Mouse (Mus musculus) intestine, postnatal 0 days (tissue): ENCODE data around the gene Pde5a. TPM values are rescaled to one million over a fixed set of nuclear protein-coding genes. Genes with fewer than 3 reads are reported as not detected.

Experiments used
- ATAC-seq: fragments of 200-750 bp; cut with Nextera tagmentation; 2 replicates; pipeline ENCODE4 v1.8.0; 2017; ENCODE audit warnings: mild to moderate bottlenecking, moderate TSS enrichment, moderate library complexity
- H3K27ac ChIP-seq: fragments of 300-500 bp; sonication (generic); 2 replicates; pipeline ENCODE4 v1.5.1; 2014; ENCODE audit warnings: mild to moderate bottlenecking, low read depth, low read length, moderate library complexity
- H3K27me3 ChIP-seq: fragments of 300-500 bp; sonication (generic); replicated peaks from 2 replicates; pipeline ENCODE4 v1.6.1; 2014; ENCODE audit warnings: low read length, mixed read lengths; ENCODE audit not compliant: control insufficient read depth, insufficient read depth
- H3K36me3 ChIP-seq: fragments of 300-500 bp; sonication (generic); 2 replicates; pipeline ENCODE4 v1.6.1; 2014; ENCODE audit warnings: mild to moderate bottlenecking, moderate library complexity; ENCODE audit not compliant: control insufficient read depth, insufficient read depth
- H3K4me1 ChIP-seq: fragments of 300-500 bp; sonication (generic); replicated peaks from 2 replicates; pipeline ENCODE4 v1.6.1; 2014; ENCODE audit warnings: antibody characterized with exemption, low read length, mixed read lengths; ENCODE audit not compliant: control insufficient read depth, insufficient read depth
- H3K4me2 ChIP-seq: fragments of 300-500 bp; sonication (generic); replicated peaks from 2 replicates; pipeline ENCODE4 v1.6.1; 2014; ENCODE audit warnings: low read depth, mild to moderate bottlenecking, moderate library complexity
- H3K4me3 ChIP-seq: fragments of 300-500 bp; sonication (generic); 2 replicates; pipeline ENCODE4 v1.5.1; 2014; ENCODE audit warnings: low read depth, low read length
- H3K9ac ChIP-seq: fragments of 300-500 bp; sonication (generic); 2 replicates; pipeline ENCODE4 v1.6.1; 2014; ENCODE audit warnings: mild to moderate bottlenecking, low read depth, low read length
- H3K9me3 ChIP-seq: fragments of 300-500 bp; sonication (generic); 2 replicates; pipeline ENCODE4 v1.6.1; 2016; ENCODE audit warnings: mixed run types; ENCODE audit not compliant: control insufficient read depth
- CTCF ChIP-seq: sonication (generic); IDR thresholded peaks from 2 replicates; pipeline ENCODE4 v1.5.1; 2016; ENCODE audit warnings: low read depth, mild to moderate bottlenecking, control low read depth, antibody characterized with exemption, moderate library complexity
- WGBS: fragments of 180-500 bp; shearing (Covaris S2); extraction: QIAGEN DNeasy Blood & Tissue Kit; methylation state at CpG from one replicate; pipeline ENCODE4 v1.1.7; 2014; 5-methylcytosine and 5-hydroxymethylcytosine counted together
- polyA plus RNA-seq: library from polyadenylated mRNA; unstranded; fragments of >200 nt; fragmentation: Nextera tagmentation; extraction: Ambion mirVana; gene quantifications from 2 replicates; pipeline ENCODE4 v1.2.1, GENCODE M21; 2015

The Pde5a gene
- polyA plus RNA-seq, 1 experiment from 2014 or later, result 9.0 TPM

DNA sequence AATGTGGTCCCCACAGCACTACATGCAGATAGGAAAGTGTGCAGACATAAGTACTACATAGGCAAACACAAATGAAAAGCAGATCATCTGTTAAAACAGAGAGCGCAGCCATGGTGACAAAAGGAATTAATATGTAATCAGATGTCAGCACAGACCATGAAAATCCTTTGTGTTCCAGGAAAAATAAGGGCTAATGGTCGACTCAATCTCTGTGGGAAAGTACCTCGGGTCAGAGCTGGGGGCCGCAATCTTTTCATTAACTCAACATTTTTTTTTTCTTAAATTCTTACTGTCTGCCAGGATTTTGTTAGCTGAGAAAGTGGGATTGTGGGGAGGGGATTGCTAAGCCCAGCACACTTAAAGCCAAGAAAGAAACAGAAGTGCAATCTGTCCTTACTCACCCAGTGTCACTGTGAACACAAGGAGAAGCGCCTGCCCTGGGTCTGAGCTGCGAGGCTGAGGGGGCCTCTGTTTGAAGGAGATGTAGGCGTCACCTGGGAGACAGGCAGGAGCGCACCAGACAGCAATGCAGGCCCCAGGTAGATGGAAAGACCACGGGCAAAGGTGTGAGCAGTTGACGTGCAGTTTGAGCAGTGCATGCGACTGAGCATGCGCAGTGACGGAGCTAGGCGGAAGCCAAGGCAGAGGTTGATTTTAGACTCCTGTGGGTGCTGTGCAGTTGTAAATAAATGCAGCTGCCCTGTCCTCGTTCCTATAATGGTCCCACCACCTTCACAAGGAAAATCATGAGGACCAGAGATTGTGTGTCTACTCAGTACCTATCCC is 72.9 kb downstream of the Pde5a start:
- Histone ChIP-seq H3K4me3 (no peak overlapping the region), H3K27ac (no peak overlapping the region), H3K9me3 (no peaks in the 10 kb centered on the region), H3K9ac (no peak overlapping the region), H3K36me3 (peaks cover 38% of the 10 kb centered on the region), H3K4me2 (no peak overlapping the region), H3K4me1 (no peaks in the 10 kb centered on the region), H3K27me3 (no peaks in the 10 kb centered on the region)
- 76% methylated on average over 15 of the region's 15 CpGs for WGBS
- no peak for ATAC-seq
- TF ChIP-seq CTCF, result no peak

DNA sequence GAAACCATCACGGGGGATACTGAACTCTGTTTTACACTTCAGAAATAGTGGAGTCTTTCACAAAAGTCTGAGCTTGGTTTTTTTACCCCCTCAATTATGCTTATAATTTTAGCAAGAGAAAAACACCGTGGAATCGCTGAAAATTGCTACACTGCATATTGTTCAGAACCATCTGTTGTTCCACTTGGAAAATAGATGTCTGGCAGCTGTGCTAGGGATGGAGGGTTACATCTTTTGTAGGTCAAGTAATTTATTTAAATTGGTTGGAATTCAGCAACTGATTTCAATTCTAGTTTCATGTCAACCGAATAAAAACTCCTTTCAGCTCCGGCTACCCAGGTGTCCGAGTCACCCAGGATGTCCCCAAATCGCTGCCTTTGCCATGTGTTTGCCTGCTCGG is 78.6 kb downstream of the Pde5a start:
- Histone ChIP-seq H3K4me3 (no peak overlapping the region), H3K4me1 (no peaks in the 10 kb centered on the region), H3K27me3 (no peaks in the 10 kb centered on the region), H3K27ac (no peak overlapping the region), H3K9me3 (no peaks in the 10 kb centered on the region), H3K4me2 (no peak overlapping the region), H3K9ac (no peak overlapping the region), H3K36me3 (peaks cover 23% of the 10 kb centered on the region; the same call in 1 of the 2 replicates)
- ATAC-seq, result no peak
- no peak for TF ChIP-seq CTCF
- whole genome bisulfite sequencing, result 83% methylated on average over 8 of the region's 8 CpGs

DNA sequence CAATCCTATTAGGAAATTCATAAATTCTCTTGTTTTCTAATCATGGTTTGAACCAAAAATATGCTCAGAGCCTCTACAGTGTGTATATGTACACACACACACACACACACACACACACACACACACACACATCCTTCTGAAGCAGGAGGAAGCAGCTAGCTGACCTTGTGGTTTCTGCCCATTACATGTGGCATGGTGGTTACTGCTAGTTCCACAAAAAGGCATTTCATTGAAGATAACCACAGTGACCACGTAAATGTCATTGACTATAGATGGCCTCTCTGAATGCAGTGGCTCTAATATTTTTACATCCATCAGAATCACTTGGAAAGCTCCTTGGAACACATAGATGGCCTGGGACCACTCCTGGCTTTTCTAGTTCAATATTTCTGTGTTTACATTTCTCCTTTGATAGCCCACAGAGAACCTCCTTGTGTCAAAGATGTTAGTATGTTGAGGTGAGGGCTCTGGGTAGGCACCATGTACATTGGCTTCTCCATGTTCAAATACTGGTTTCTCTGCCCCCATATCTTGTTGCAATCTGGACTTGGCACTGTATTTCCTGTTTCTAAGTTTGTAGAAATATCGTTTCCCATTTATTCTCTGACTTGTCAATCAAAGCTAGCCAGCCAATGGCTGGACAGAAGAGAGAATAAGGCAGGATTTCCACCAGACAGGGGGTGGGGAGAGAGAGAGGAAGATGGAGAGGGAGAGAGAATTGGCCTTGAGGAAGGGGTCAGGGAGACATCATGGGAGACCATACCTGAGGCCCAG is 81.5 kb downstream of the Pde5a start:
- Histone ChIP-seq H3K27me3 (no peaks in the 10 kb centered on the region), H3K36me3 (peaks cover 11% of the 10 kb centered on the region; the same call in 1 of the 2 replicates), H3K9me3 (no peaks in the 10 kb centered on the region), H3K27ac (no peak overlapping the region), H3K4me1 (no peaks in the 10 kb centered on the region), H3K4me2 (no peak overlapping the region), H3K9ac (no peak overlapping the region), H3K4me3 (no peak overlapping the region)
- no peak for TF ChIP-seq CTCF
- 87% methylated on average over 2 of the region's 2 CpGs for WGBS
- no peak for ATAC-seq

DNA sequence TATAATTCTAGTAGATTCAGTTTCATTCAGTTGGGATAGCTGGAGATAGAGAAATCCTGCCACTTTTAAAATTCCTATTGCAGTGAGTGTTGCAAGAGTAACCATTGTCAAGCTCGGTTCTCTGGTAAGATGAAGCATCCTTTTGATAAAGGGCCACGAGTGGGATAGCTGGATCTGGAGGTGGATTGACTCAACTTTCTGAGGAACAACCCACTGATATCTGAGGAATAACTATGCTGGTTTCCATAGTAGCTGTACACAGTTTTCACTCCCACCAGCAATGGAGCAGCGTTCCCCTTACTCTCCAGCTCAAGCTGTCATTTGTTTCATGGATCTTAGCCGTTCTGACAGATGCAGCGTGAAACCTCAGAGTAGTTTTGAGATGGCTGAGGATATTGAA is 82.2 kb downstream of the Pde5a start:
- no peak overlapping the region for H3K9ac ChIP-seq
- WGBS, result 90% methylated on average over 5 of the region's 5 CpGs
- H3K4me2 ChIP-seq, result no peak overlapping the region
- no peak overlapping the region for H3K27ac ChIP-seq
- no peaks in the 10 kb centered on the region for H3K9me3 ChIP-seq
- no peak for TF ChIP-seq CTCF
- no peak for ATAC-seq
- H3K27me3 ChIP-seq, result no peaks in the 10 kb centered on the region
- no peaks in the 10 kb centered on the region for H3K4me1 ChIP-seq
- no peak overlapping the region for H3K4me3 ChIP-seq
- H3K36me3 ChIP-seq, result peaks cover 11% of the 10 kb centered on the region; the same call in 1 of the 2 replicates

DNA sequence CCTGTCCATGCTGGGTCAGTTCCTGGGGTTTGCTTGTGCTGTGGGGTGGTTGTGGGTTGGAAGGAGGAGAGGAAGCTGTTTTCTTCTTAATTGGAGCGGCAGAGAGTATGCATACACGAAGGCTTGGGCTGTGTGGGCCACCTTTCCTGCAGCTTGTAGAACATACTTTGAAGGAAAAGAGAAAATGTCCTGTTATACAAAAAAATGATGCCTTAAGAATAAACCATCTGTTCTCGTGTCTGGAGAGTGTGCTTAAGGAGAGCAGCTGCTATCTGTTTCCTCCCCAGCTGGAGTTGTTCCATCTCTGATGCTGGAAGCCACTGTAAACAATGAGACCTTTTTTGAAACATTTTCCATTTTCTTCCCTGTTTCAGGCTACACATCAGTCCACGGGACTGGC is 85.8 kb downstream of the Pde5a start:
- H3K4me1 ChIP-seq, result no peaks in the 10 kb centered on the region
- ATAC-seq, result no peak
- H3K4me3 ChIP-seq, result no peak overlapping the region
- 0 out of 2 replicates have a peak overlapping the region, but pooled peaks have one; percentile 66 for H3K27ac ChIP-seq
- H3K9me3 ChIP-seq, result no peaks in the 10 kb centered on the region
- H3K9ac ChIP-seq, result no peak overlapping the region
- H3K36me3 ChIP-seq, result peaks cover 22% of the 10 kb centered on the region
- no peak for TF ChIP-seq CTCF
- no peak overlapping the region for H3K4me2 ChIP-seq
- 51% methylated on average over 4 of the region's 4 CpGs for WGBS
- H3K27me3 ChIP-seq, result no peaks in the 10 kb centered on the region

DNA sequence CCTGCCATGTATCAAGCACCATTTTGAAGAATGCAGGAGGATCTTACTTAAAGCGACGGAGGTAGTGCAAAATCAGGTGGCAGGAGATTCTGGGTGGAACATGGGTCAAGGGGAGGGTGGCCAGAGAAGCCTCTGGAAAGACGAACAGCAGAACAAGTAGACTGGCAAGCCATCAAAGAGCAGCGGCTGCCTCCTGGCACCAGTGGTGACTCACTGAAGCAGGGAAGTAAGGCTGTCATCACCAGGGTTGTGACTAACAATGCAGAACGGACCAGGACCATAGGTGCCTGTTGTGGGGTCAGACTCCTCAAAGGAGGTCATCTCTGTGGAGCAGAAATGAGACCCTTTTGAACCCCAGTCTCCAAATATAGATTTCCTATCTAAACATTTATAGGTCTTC is 89.5 kb downstream of the Pde5a start:
- Histone ChIP-seq H3K4me2 (no peak overlapping the region), H3K4me3 (no peak overlapping the region), H3K9me3 (no peaks in the 10 kb centered on the region), H3K36me3 (peaks cover 11% of the 10 kb centered on the region), H3K4me1 (no peaks in the 10 kb centered on the region), H3K27ac (no peak overlapping the region), H3K27me3 (no peaks in the 10 kb centered on the region), H3K9ac (no peak overlapping the region)
- no peak for TF ChIP-seq CTCF
- no peak for ATAC-seq
- WGBS, result 85% methylated on average over 5 of the region's 5 CpGs
